ENCODE assay signal across 23 mouse cellular contexts in the genomic region with DNA sequence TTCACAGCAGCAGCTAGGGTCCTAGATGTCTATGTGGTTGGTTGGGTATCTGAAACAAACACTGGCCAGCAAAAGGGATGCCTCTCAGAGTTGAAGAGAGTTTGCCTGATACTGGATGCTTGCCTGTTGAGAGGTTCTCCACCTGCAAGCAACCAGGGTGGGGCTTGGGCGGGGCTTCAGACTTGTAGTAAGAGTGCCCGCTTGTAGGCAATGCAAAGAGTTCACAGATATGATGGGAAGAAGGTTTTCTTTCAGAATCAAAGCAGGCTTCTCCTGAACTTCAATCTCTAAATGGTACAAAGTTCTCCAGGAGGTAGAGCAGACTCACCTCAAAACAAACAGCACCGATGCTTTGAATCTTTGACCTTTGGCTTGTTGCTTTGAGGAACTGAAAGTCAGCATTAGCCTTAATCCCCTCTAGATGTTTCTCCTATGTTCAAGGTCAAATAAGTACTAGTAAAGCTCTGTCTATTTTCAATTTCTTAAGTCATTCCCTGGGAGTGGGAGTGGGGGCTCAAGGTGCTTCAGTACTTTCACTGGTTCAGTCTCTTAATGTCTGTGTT. TPM values are rescaled to one million over a fixed set of nuclear protein-coding genes. Genes with fewer than 3 reads are reported as not detected.
"Had no signal": no experiment of that assay in that cellular context is flagged by ENCODE, and none has a peak within 500 bp of the region (broad histone marks: within the 10 kb centered on the region; RNA-seq: fewer than 3 reads in every experiment).

No protein-coding gene starts in this region.

- H3K27ac ChIP-seq: liver, embryonic 15.5 days; lung, embryonic 15.5 days; macrophage; midbrain, embryonic 10.5 days; midbrain, embryonic 13.5 days; neural tube, embryonic 13.5 days; neural tube, embryonic 15.5 days; stomach, embryonic 15.5 days; stomach, postnatal 0 days had no signal

- H3K4me3 ChIP-seq: liver, embryonic 15.5 days; lung, embryonic 15.5 days; midbrain, embryonic 10.5 days; midbrain, embryonic 13.5 days; myocyte; neural tube, embryonic 13.5 days; neural tube, embryonic 15.5 days; stomach, embryonic 15.5 days had no signal

- H3K36me3 ChIP-seq: liver, embryonic 15.5 days; lung, embryonic 15.5 days; midbrain, embryonic 10.5 days; midbrain, embryonic 13.5 days; neural tube, embryonic 13.5 days; neural tube, embryonic 15.5 days; stomach, embryonic 15.5 days had no signal

- ATAC-seq: liver, postnatal 0 days; lung, postnatal 0 days; midbrain, embryonic 13.5 days; midbrain, embryonic 16.5 days had no signal

- H3K9ac ChIP-seq: liver, embryonic 15.5 days; liver, postnatal 0 days; lung, embryonic 15.5 days; midbrain, embryonic 13.5 days; neural tube, embryonic 13.5 days; neural tube, embryonic 15.5 days; stomach, embryonic 15.5 days had no signal

- H3K27me3 ChIP-seq: liver, embryonic 15.5 days; lung, embryonic 15.5 days; midbrain, embryonic 13.5 days; neural tube, embryonic 13.5 days; neural tube, embryonic 15.5 days; stomach, embryonic 15.5 days had no signal

- H3K9me3 ChIP-seq: liver, embryonic 15.5 days; lung, embryonic 15.5 days; midbrain, embryonic 10.5 days; midbrain, embryonic 13.5 days; neural tube, embryonic 13.5 days; neural tube, embryonic 15.5 days; stomach, embryonic 15.5 days had no signal

- H3K4me2 ChIP-seq: liver, embryonic 15.5 days; lung, embryonic 15.5 days; midbrain, embryonic 13.5 days; neural tube, embryonic 13.5 days; neural tube, embryonic 15.5 days; stomach, embryonic 15.5 days had no signal

- H3K4me1 ChIP-seq: liver, embryonic 15.5 days; lung, embryonic 15.5 days; midbrain, embryonic 13.5 days; neural tube, embryonic 15.5 days; stomach, embryonic 15.5 days had no signal

- DNase-seq: liver, postnatal 0 days; lung, adult 2 months; lung, postnatal 14 days; lung, postnatal 36 days; right cerebral cortex, postnatal 14 days; thymus, adult 2 months; thymus, postnatal 25 days; thymus, postnatal 4 days had no signal

RNA-seq across cellular contexts. Expression of a gene that starts 12.0 kb away (rescaled TPM):
- total RNA-seq: megakaryocyte progenitor cell, adult 5-6 weeks; megakaryocyte-erythroid progenitor cell, adult 5-6 weeks had no signal
- polyA plus RNA-seq: lung, adult 2 months; macrophage; midbrain, embryonic 10.5 days; midbrain, embryonic 13.5 days; midbrain, embryonic 16.5 days; myocyte; urinary bladder, adult 2 months had no signal
